Mouse (Mus musculus): ENCODE data around the gene Mydgf. TPM values are rescaled to one million over a fixed set of nuclear protein-coding genes. Genes with fewer than 3 reads are reported as not detected.

Mydgf gene
- polyA plus RNA-seq, 1 experiment from 2014 or later: 111 TPM

- H3K36me3 ChIP-seq (ENCODE audit: control insufficient read depth, insufficient read depth, low read length): peaks cover 91% of the 10 kb centered on the region
- 74% methylated on average over 3 of the region's 3 CpGs for WGBS
- no peak for ATAC-seq (replicated peaks; ENCODE audit: low FRiP score, low TSS enrichment, low read depth)
Measured at GRCm38 (mm10) chr17:56201642-56202041, 17.9 kb upstream of the Mydgf start.

GRCm38 (mm10) chr17:56200586-56200985, 16.9 kb upstream of the Mydgf start:
- DNase-seq (ENCODE audit: low spot score): no peak
- H3K36me3 ChIP-seq (ENCODE audit: control insufficient read depth, insufficient read depth, low read length): peaks cover 91% of the 10 kb centered on the region
- no peaks in the 10 kb centered on the region for H3K9me3 ChIP-seq (ENCODE audit: control insufficient read depth, low read length)
- WGBS: 88% methylated on average over 9 of the region's 9 CpGs
- no peak overlapping the region for H3K4me3 ChIP-seq (ENCODE audit: low read depth, low read length)
- ATAC-seq (replicated peaks; ENCODE audit: low FRiP score, low TSS enrichment, low read depth): no peak
- no peaks in the 10 kb centered on the region for H3K27me3 ChIP-seq (replicated peaks; ENCODE audit: control insufficient read depth, insufficient read depth, low read length)
- H3K4me1 ChIP-seq (replicated peaks; ENCODE audit: control insufficient read depth, insufficient read depth, low read length): no peaks in the 10 kb centered on the region
- no peak overlapping the region for H3K9ac ChIP-seq (ENCODE audit: low read length)
- no peak overlapping the region for H3K4me2 ChIP-seq (ENCODE audit: low read length)
- H3K27ac ChIP-seq (ENCODE audit: low read depth): no peak overlapping the region

More at GRCm38 (mm10) chr17:56201642-56202041, 17.9 kb upstream of the Mydgf start:
- no peak overlapping the region for H3K9ac ChIP-seq (ENCODE audit: low read length)
- no peak overlapping the region for H3K4me3 ChIP-seq (ENCODE audit: low read depth, low read length)
- H3K27ac ChIP-seq (ENCODE audit: low read depth): no peak overlapping the region
- no peak for DNase-seq (ENCODE audit: low spot score)
- H3K27me3 ChIP-seq (replicated peaks; ENCODE audit: control insufficient read depth, insufficient read depth, low read length): no peaks in the 10 kb centered on the region
- H3K4me1 ChIP-seq (replicated peaks; ENCODE audit: control insufficient read depth, insufficient read depth, low read length): no peaks in the 10 kb centered on the region
- no peaks in the 10 kb centered on the region for H3K9me3 ChIP-seq (ENCODE audit: control insufficient read depth, low read length)
- no peak overlapping the region for H3K4me2 ChIP-seq (ENCODE audit: low read length)

GRCm38 (mm10) chr17:56196860-56197259, 13.1 kb upstream of the Mydgf start:
- WGBS: 60% methylated on average over 2 of the region's 2 CpGs
- DNase-seq (ENCODE audit: low spot score): no peak
- H3K27ac ChIP-seq (ENCODE audit: low read depth): no peak overlapping the region
- no peak overlapping the region for H3K4me3 ChIP-seq (ENCODE audit: low read depth, low read length)
- no peak overlapping the region for H3K4me2 ChIP-seq (ENCODE audit: low read length)
- H3K27me3 ChIP-seq (replicated peaks; ENCODE audit: control insufficient read depth, insufficient read depth, low read length): no peaks in the 10 kb centered on the region
- no peak for ATAC-seq (replicated peaks; ENCODE audit: low FRiP score, low TSS enrichment, low read depth)
- H3K9ac ChIP-seq (ENCODE audit: low read length): no peak overlapping the region
- no peaks in the 10 kb centered on the region for H3K9me3 ChIP-seq (ENCODE audit: control insufficient read depth, low read length)
- H3K4me1 ChIP-seq (replicated peaks; ENCODE audit: control insufficient read depth, insufficient read depth, low read length): no peaks in the 10 kb centered on the region
- H3K36me3 ChIP-seq (ENCODE audit: control insufficient read depth, insufficient read depth, low read length): peaks cover 85% of the 10 kb centered on the region

- no peak for DNase-seq (ENCODE audit: low spot score)
- Histone ChIP-seq H3K27ac (ENCODE audit: low read depth) (no peak overlapping the region), H3K4me3 (ENCODE audit: low read depth, low read length) (no peak overlapping the region), H3K36me3 (ENCODE audit: control insufficient read depth, insufficient read depth, low read length) (peaks cover 83% of the 10 kb centered on the region), H3K4me2 (ENCODE audit: low read length) (no peak overlapping the region), H3K27me3 (replicated peaks; ENCODE audit: control insufficient read depth, insufficient read depth, low read length) (no peaks in the 10 kb centered on the region), H3K4me1 (replicated peaks; ENCODE audit: control insufficient read depth, insufficient read depth, low read length) (no peaks in the 10 kb centered on the region), H3K9me3 (ENCODE audit: control insufficient read depth, low read length) (no peaks in the 10 kb centered on the region), H3K9ac (ENCODE audit: low read length) (no peak overlapping the region)
- ATAC-seq (replicated peaks; ENCODE audit: low FRiP score, low TSS enrichment, low read depth): peak; percentile 29; the same call in 1 of the 2 replicates
- 83% methylated on average over 13 of the region's 13 CpGs for WGBS
Measured at GRCm38 (mm10) chr17:56194765-56195164, 11.0 kb upstream of the Mydgf start.

- 86% methylated on average over 12 of the region's 12 CpGs for whole genome bisulfite sequencing
- peak; percentile 44; the same call in 1 of the 2 replicates for ATAC-seq (replicated peaks; ENCODE audit: low FRiP score, low TSS enrichment, low read depth)
Measured at GRCm38 (mm10) chr17:56194357-56194756, 10.6 kb upstream of the Mydgf start.

GRCm38 (mm10) chr17:56191266-56191665, 7.5 kb upstream of the Mydgf start:
- Histone ChIP-seq H3K4me1 (replicated peaks; ENCODE audit: control insufficient read depth, insufficient read depth, low read length) (no peaks in the 10 kb centered on the region), H3K9ac (ENCODE audit: low read length) (no peak overlapping the region), H3K4me3 (ENCODE audit: low read depth, low read length) (no peak overlapping the region), H3K4me2 (ENCODE audit: low read length) (no peak overlapping the region), H3K27ac (ENCODE audit: low read depth) (no peak overlapping the region), H3K27me3 (replicated peaks; ENCODE audit: control insufficient read depth, insufficient read depth, low read length) (no peaks in the 10 kb centered on the region), H3K36me3 (ENCODE audit: control insufficient read depth, insufficient read depth, low read length) (peaks cover 84% of the 10 kb centered on the region), H3K9me3 (ENCODE audit: control insufficient read depth, low read length) (no peaks in the 10 kb centered on the region)
- WGBS: 84% methylated on average over 6 of the region's 6 CpGs
- DNase-seq (ENCODE audit: low spot score) (no peak), ATAC-seq (replicated peaks; ENCODE audit: low FRiP score, low TSS enrichment, low read depth) (no peak)

More at GRCm38 (mm10) chr17:56194357-56194756, 10.6 kb upstream of the Mydgf start:
- no peak for DNase-seq (ENCODE audit: low spot score)
- no peaks in the 10 kb centered on the region for H3K4me1 ChIP-seq (replicated peaks; ENCODE audit: control insufficient read depth, insufficient read depth, low read length)
- no peak overlapping the region for H3K9ac ChIP-seq (ENCODE audit: low read length)
- no peaks in the 10 kb centered on the region for H3K27me3 ChIP-seq (replicated peaks; ENCODE audit: control insufficient read depth, insufficient read depth, low read length)
- peaks cover 87% of the 10 kb centered on the region for H3K36me3 ChIP-seq (ENCODE audit: control insufficient read depth, insufficient read depth, low read length)
- no peaks in the 10 kb centered on the region for H3K9me3 ChIP-seq (ENCODE audit: control insufficient read depth, low read length)
- H3K4me2 ChIP-seq (ENCODE audit: low read length): no peak overlapping the region
- H3K27ac ChIP-seq (ENCODE audit: low read depth): no peak overlapping the region
- H3K4me3 ChIP-seq (ENCODE audit: low read depth, low read length): no peak overlapping the region

GRCm38 (mm10) chr17:56185281-56186141, 1.8 kb upstream of the Mydgf start:
- H3K36me3 ChIP-seq (ENCODE audit: control insufficient read depth, insufficient read depth, low read length): peaks cover 56% of the 10 kb centered on the region
- 37% methylated on average over 11 of the region's 11 CpGs for WGBS

GRCm38 (mm10) chr17:56182975-56183657, 604 bp downstream of the Mydgf start:
- H3K9me3 ChIP-seq (ENCODE audit: control insufficient read depth, low read length): no peaks in the 10 kb centered on the region
- H3K4me2 ChIP-seq (ENCODE audit: low read length): peak overlapping the region; percentile 88
- H3K9ac ChIP-seq (ENCODE audit: low read length): peak overlapping the region; percentile 84
- H3K4me3 ChIP-seq (ENCODE audit: low read depth, low read length): peak overlapping the region; percentile 93
- H3K4me1 ChIP-seq (replicated peaks; ENCODE audit: control insufficient read depth, insufficient read depth, low read length): peaks cover 24% of the 10 kb centered on the region
- no peaks in the 10 kb centered on the region for H3K27me3 ChIP-seq (replicated peaks; ENCODE audit: control insufficient read depth, insufficient read depth, low read length)
- ATAC-seq (replicated peaks; ENCODE audit: low FRiP score, low TSS enrichment, low read depth) (peak; percentile 19), DNase-seq (ENCODE audit: low spot score) (no peak)
- 2% methylated on average over 14 of the region's 14 CpGs for WGBS
- peak overlapping the region; percentile 48 for H3K27ac ChIP-seq (ENCODE audit: low read depth)
- H3K36me3 ChIP-seq (ENCODE audit: control insufficient read depth, insufficient read depth, low read length): peaks cover 53% of the 10 kb centered on the region

More at GRCm38 (mm10) chr17:56185281-56186141, 1.8 kb upstream of the Mydgf start:
- H3K4me1 ChIP-seq (replicated peaks; ENCODE audit: control insufficient read depth, insufficient read depth, low read length): peaks cover 24% of the 10 kb centered on the region
- no peaks in the 10 kb centered on the region for H3K27me3 ChIP-seq (replicated peaks; ENCODE audit: control insufficient read depth, insufficient read depth, low read length)
- no peaks in the 10 kb centered on the region for H3K9me3 ChIP-seq (ENCODE audit: control insufficient read depth, low read length)
- ATAC-seq (replicated peaks; ENCODE audit: low FRiP score, low TSS enrichment, low read depth) (peak; percentile 20), DNase-seq (ENCODE audit: low spot score) (no peak)
- H3K27ac ChIP-seq (ENCODE audit: low read depth): peak overlapping the region; percentile 62
- H3K4me2 ChIP-seq (ENCODE audit: low read length): peak overlapping the region; percentile 88; the same call in 1 of the 2 replicates
- no peak overlapping the region for H3K9ac ChIP-seq (ENCODE audit: low read length)
- H3K4me3 ChIP-seq (ENCODE audit: low read depth, low read length): no peak overlapping the region

Measured in intestine, embryonic 14.5 days (tissue).